Mouse (Mus musculus): ENCODE data around the gene Fmn2. TPM values are rescaled to one million over a fixed set of nuclear protein-coding genes. Genes with fewer than 3 reads are reported as not detected.

Fmn2 gene
- polyA plus RNA-seq (2016; fragmentation: Nextera tagmentation; extraction: Ambion mirVana), result 0.06 and 0.10 TPM in 2 replicates

DNA sequence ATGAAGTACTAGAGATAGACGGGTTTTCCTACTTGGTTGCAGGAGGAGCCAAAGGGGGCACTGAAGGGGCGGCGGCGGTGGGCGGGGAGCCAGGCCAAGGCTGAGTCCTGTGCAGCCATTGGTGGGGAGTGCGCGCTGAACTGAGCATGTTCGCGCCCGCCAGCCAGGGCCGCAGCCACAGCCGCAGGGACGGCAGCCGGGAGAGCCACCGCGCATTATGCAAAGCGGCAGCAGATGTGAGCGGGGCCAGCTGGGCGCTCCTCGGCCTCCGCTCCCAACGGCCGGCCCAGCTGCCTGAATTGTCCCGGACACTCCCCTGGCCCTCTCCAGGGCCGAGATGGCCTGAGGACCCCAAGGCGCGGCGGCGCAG, at the start of gene Fmn2:
Gene Fmn2 (plus strand): TSS at position 165 of the 370 bp plus-strand sequence.
- ATAC-seq, result peak; percentile 84
- no peak within 1 kb of the TSS for H3K9ac ChIP-seq
- WGBS (ENCODE audit: insufficient replicate concordance), result 0% methylated on average over 29 of the region's 29 CpGs

DNA sequence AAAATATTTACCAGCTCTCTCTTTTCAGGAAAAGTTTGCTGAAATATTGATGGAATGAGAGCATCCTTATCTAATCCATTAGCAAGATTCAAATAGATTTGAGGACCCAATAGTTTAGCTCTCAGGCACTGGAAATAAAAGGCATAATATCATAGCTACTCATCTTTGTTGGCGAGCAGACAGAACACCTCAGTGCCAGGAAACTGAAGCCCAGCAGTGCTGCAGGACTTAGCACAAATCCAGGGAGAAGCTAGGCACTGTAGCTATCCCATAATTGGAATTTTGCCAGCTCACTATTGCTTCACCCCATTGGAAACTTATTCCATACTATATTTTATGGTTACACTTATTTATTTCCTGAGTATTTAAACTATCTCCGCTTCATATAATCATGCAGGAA, 46.5 kb upstream of the Fmn2 start:
- ATAC-seq, result no peak
- no peak overlapping the region for H3K4me3 ChIP-seq
- no peak overlapping the region for H3K9ac ChIP-seq
- no peak overlapping the region for H3K4me2 ChIP-seq
- H3K9me3 ChIP-seq (replicated peaks), result no peaks in the 10 kb centered on the region
- no peaks in the 10 kb centered on the region for H3K4me1 ChIP-seq
- no peaks in the 10 kb centered on the region for H3K36me3 ChIP-seq
- H3K27ac ChIP-seq, result no peak overlapping the region
- 72% methylated on average over 2 of the region's 2 CpGs for WGBS (ENCODE audit: insufficient replicate concordance)
- H3K27me3 ChIP-seq (replicated peaks), result no peaks in the 10 kb centered on the region

More for the DNA sequence above, at the start of gene Fmn2:
- H3K27ac ChIP-seq, result no peak within 1 kb of the TSS
- no peaks in the 10 kb centered on the region for H3K9me3 ChIP-seq (replicated peaks)
- peaks cover 20% of the 10 kb centered on the region for H3K4me1 ChIP-seq
- H3K4me2 ChIP-seq, result peak within 1 kb of the TSS; percentile 78
- peak within 1 kb of the TSS; percentile 51 for H3K4me3 ChIP-seq
- peaks cover 41% of the 10 kb centered on the region for H3K27me3 ChIP-seq (replicated peaks)
- no peaks in the 10 kb centered on the region for H3K36me3 ChIP-seq

GRCm38 (mm10) chr1:174465385-174465784, 36.2 kb upstream of the Fmn2 start:
- Histone ChIP-seq H3K9me3 (replicated peaks) (no peaks in the 10 kb centered on the region), H3K4me1 (no peaks in the 10 kb centered on the region), H3K4me3 (no peak overlapping the region), H3K9ac (no peak overlapping the region), H3K27me3 (replicated peaks) (no peaks in the 10 kb centered on the region), H3K36me3 (no peaks in the 10 kb centered on the region), H3K4me2 (no peak overlapping the region), H3K27ac (no peak overlapping the region)
- 39% methylated on average over 3 of the region's 3 CpGs for WGBS (ENCODE audit: insufficient replicate concordance)
- ATAC-seq, result peak; percentile 62; the same call in 1 of the 2 replicates

GRCm38 (mm10) chr1:174466240-174466639, 35.4 kb upstream of the Fmn2 start:
- Histone ChIP-seq H3K27me3 (replicated peaks) (no peaks in the 10 kb centered on the region), H3K9me3 (replicated peaks) (no peaks in the 10 kb centered on the region), H3K4me1 (no peaks in the 10 kb centered on the region), H3K4me3 (no peak overlapping the region), H3K4me2 (no peak overlapping the region), H3K36me3 (no peaks in the 10 kb centered on the region), H3K27ac (no peak overlapping the region), H3K9ac (no peak overlapping the region)
- ATAC-seq, result no peak
- WGBS (ENCODE audit: insufficient replicate concordance), result 22% methylated on average over 2 of the region's 2 CpGs

DNA sequence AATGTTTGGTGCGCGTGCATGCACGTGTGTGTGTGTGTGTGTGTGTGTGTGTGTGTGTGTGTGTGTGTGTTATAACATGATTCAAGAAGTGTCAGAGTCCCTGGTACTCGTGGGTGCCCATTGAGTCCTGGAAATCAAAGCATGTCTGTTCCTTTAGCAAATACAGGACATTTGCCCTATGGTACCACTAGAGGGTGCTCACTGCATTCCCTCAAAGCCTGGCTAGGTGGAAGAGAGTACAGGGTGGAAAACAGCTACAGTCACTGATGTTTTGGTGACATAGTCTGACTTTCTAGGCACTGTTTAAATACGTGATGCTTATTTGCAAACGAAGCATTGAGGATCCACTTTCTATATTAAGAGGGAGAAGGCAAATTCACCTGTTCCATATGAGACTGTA, 31.9 kb upstream of the Fmn2 start:
- no peak overlapping the region for H3K27ac ChIP-seq
- H3K9me3 ChIP-seq (replicated peaks), result no peaks in the 10 kb centered on the region
- ATAC-seq, result 0 out of 2 replicates have a peak, but pooled peaks have one; percentile 49
- H3K4me2 ChIP-seq, result no peak overlapping the region
- no peaks in the 10 kb centered on the region for H3K27me3 ChIP-seq (replicated peaks)
- H3K4me1 ChIP-seq, result no peaks in the 10 kb centered on the region
- 9% methylated on average over 6 of the region's 6 CpGs for WGBS (ENCODE audit: insufficient replicate concordance)
- H3K9ac ChIP-seq, result no peak overlapping the region
- H3K4me3 ChIP-seq, result no peak overlapping the region
- no peaks in the 10 kb centered on the region for H3K36me3 ChIP-seq

DNA sequence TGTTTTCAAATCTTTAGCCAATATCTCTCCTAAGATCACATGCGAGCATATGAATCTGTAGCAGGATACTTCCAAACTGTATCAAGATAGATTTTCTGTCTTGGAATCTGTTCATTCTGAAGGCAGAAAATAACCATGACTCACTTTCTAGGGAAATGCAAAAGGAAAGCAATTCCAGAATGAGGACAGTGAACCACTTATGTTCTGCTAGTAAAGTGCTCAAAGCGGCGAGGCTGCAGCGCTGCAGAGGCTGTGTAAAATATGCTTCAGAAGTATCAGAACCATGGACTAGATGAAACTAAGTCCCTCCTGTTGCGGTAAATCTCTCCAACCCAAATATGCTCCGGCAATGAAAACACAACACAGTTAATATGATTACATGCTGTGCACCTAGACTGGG, 19.1 kb upstream of the Fmn2 start:
- no peaks in the 10 kb centered on the region for H3K36me3 ChIP-seq
- no peaks in the 10 kb centered on the region for H3K4me1 ChIP-seq
- 75% methylated on average over 6 of the region's 6 CpGs for WGBS (ENCODE audit: insufficient replicate concordance)
- H3K4me3 ChIP-seq, result no peak overlapping the region
- no peak overlapping the region for H3K27ac ChIP-seq
- H3K27me3 ChIP-seq (replicated peaks), result no peaks in the 10 kb centered on the region
- ATAC-seq, result no peak
- H3K9ac ChIP-seq, result no peak overlapping the region
- H3K4me2 ChIP-seq, result no peak overlapping the region
- H3K9me3 ChIP-seq (replicated peaks), result no peaks in the 10 kb centered on the region

GRCm38 (mm10) chr1:174500064-174500463, 1.6 kb upstream of the Fmn2 start:
- no peaks in the 10 kb centered on the region for H3K9me3 ChIP-seq (replicated peaks)
- H3K4me3 ChIP-seq, result no peak overlapping the region
- H3K4me2 ChIP-seq, result no peak overlapping the region
- peaks cover 20% of the 10 kb centered on the region for H3K4me1 ChIP-seq
- 52% methylated on average over 4 of the region's 4 CpGs for WGBS (ENCODE audit: insufficient replicate concordance)
- H3K9ac ChIP-seq, result no peak overlapping the region
- H3K27me3 ChIP-seq (replicated peaks), result peaks cover 41% of the 10 kb centered on the region
- H3K27ac ChIP-seq, result no peak overlapping the region
- no peak for ATAC-seq
- H3K36me3 ChIP-seq, result no peaks in the 10 kb centered on the region

- Histone ChIP-seq H3K4me2 (no peak overlapping the region), H3K27me3 (replicated peaks) (peaks cover 41% of the 10 kb centered on the region), H3K36me3 (no peaks in the 10 kb centered on the region), H3K9me3 (replicated peaks) (no peaks in the 10 kb centered on the region), H3K27ac (no peak overlapping the region), H3K4me3 (no peak overlapping the region), H3K4me1 (peaks cover 20% of the 10 kb centered on the region), H3K9ac (no peak overlapping the region)
- ATAC-seq, result no peak
- 45% methylated on average over 1 of the region's 1 CpGs for WGBS (ENCODE audit: insufficient replicate concordance)
Measured at GRCm38 (mm10) chr1:174501011-174501410, 614 bp upstream of the Fmn2 start.

GRCm38 (mm10) chr1:174502031-174502845, 613 bp downstream of the Fmn2 start:
- peak overlapping the region; percentile 51 for H3K4me3 ChIP-seq
- H3K27ac ChIP-seq, result no peak overlapping the region
- peak; percentile 30 for ATAC-seq
- no peak overlapping the region for H3K9ac ChIP-seq
- peaks cover 20% of the 10 kb centered on the region for H3K4me1 ChIP-seq
- no peaks in the 10 kb centered on the region for H3K36me3 ChIP-seq
- no peaks in the 10 kb centered on the region for H3K9me3 ChIP-seq (replicated peaks)
- WGBS (ENCODE audit: insufficient replicate concordance), result under 1% methylated on average over 40 of the region's 40 CpGs
- H3K4me2 ChIP-seq, result peak overlapping the region; percentile 78
- peaks cover 41% of the 10 kb centered on the region for H3K27me3 ChIP-seq (replicated peaks)

GRCm38 (mm10) chr1:174502846-174503745, 1.5 kb downstream of the Fmn2 start:
- WGBS (ENCODE audit: insufficient replicate concordance), result 2% methylated on average over 53 of the region's 53 CpGs
- Histone ChIP-seq H3K9me3 (replicated peaks) (no peaks in the 10 kb centered on the region), H3K9ac (no peak overlapping the region), H3K4me3 (peak overlapping the region; percentile 51), H3K27ac (no peak overlapping the region), H3K27me3 (replicated peaks) (peaks cover 41% of the 10 kb centered on the region), H3K4me1 (peaks cover 20% of the 10 kb centered on the region), H3K36me3 (no peaks in the 10 kb centered on the region), H3K4me2 (peak overlapping the region; percentile 78)
- no peak for ATAC-seq

DNA sequence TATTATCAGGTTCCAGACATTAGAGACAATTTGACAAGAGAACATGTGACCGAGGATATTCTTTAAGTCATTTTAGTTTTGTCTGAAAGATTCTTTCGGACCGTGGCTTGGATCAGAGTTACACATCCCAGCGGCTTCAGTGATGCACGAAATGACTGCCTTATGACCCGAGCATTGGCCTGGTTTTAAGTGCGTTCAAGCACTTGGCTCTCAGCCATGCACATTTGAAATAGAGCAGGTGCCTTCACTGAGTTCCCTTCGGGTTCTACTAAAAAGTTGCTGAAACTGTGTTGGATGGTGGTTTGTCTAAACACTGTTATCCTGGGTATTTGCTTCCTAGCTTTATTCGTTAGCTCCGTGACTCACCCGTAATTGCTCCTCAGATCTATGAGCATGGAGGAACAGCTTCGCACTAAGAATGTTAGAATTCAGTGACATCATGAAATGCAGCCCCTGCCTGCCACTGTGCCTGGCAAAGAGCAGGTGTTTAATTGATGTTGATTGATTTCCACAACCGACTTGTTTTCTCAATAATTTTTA, 7.0 kb downstream of the Fmn2 start:
- H3K27me3 ChIP-seq (replicated peaks), result peaks cover 7% of the 10 kb centered on the region
- no peak overlapping the region for H3K9ac ChIP-seq
- no peaks in the 10 kb centered on the region for H3K9me3 ChIP-seq (replicated peaks)
- H3K4me1 ChIP-seq, result no peaks in the 10 kb centered on the region
- H3K36me3 ChIP-seq, result no peaks in the 10 kb centered on the region
- no peak overlapping the region for H3K27ac ChIP-seq
- H3K4me2 ChIP-seq, result no peak overlapping the region
- H3K4me3 ChIP-seq, result no peak overlapping the region
- 72% methylated on average over 13 of the region's 13 CpGs for WGBS (ENCODE audit: insufficient replicate concordance)
- ATAC-seq, result no peak

GRCm38 (mm10) chr1:174513419-174513818, 11.8 kb downstream of the Fmn2 start:
- Histone ChIP-seq H3K9me3 (replicated peaks) (no peaks in the 10 kb centered on the region), H3K4me2 (no peak overlapping the region), H3K36me3 (no peaks in the 10 kb centered on the region), H3K9ac (no peak overlapping the region), H3K4me3 (no peak overlapping the region), H3K4me1 (no peaks in the 10 kb centered on the region), H3K27ac (no peak overlapping the region), H3K27me3 (replicated peaks) (no peaks in the 10 kb centered on the region)
- 57% methylated on average over 7 of the region's 7 CpGs for WGBS (ENCODE audit: insufficient replicate concordance)
- ATAC-seq, result no peak
